Mouse (Mus musculus) MEL (cell line): ENCODE data around the gene Mtg2. TPM values are rescaled to one million over a fixed set of nuclear protein-coding genes. Genes with fewer than 3 reads are reported as not detected.

Experiments used
- DNase-seq: peaks from one replicate; pipeline ENCODE4 v3.0.0; 2011; ENCODE audit warnings: low read depth, low spot score
- H3K27ac ChIP-seq: 2 replicates; pipeline ENCODE4 v1.5.1; 2012; ENCODE audit warnings: low read depth, mild to moderate bottlenecking, control low read depth, low read length, moderate library complexity; ENCODE audit not compliant: control insufficient read depth
- H3K27me3 ChIP-seq, 2 experiments: fragments of 150-350 bp in 1 of 2; sonication (generic) in 1 of 2; 2 replicates each; pipeline ENCODE4 v1.6.1; 2012; ENCODE audit warnings: low read length in 2 of 2, mild to moderate bottlenecking in 2 of 2, improper control_type of control experiment in 1 of 2, moderate library complexity in 1 of 2; ENCODE audit not compliant: insufficient read depth in 2 of 2, control insufficient read depth in 1 of 2
- H3K36me3 ChIP-seq, 2 experiments: 2 replicates each; pipeline ENCODE4 v1.6.1; 2012 to 2014; ENCODE audit warnings: low read length in 2 of 2, improper control_type of control experiment in 1 of 2, inconsistent platforms in 1 of 2, mild to moderate bottlenecking in 1 of 2; ENCODE audit not compliant: insufficient read depth in 2 of 2, control insufficient read depth in 1 of 2
- H3K4me1 ChIP-seq, 2 experiments: fragments of 150-350 bp in 1 of 2; sonication (generic) in 1 of 2; 2 replicates each; pipeline ENCODE4 v1.6.1; 2012; ENCODE audit warnings: low read length in 2 of 2, improper control_type of control experiment in 1 of 2, mild to moderate bottlenecking in 1 of 2; ENCODE audit not compliant: insufficient read depth in 2 of 2, control insufficient read depth in 1 of 2
- H3K4me3 ChIP-seq, 2 experiments: fragments of 150-350 bp in 1 of 2; sonication (generic) in 1 of 2; 2 replicates each; pipeline ENCODE4 v1.5.1; 2012; ENCODE audit warnings: low read depth in 2 of 2, low read length in 2 of 2, mild to moderate bottlenecking in 2 of 2, moderate library complexity in 2 of 2, control low read depth in 1 of 2, improper control_type of control experiment in 1 of 2; ENCODE audit not compliant: control insufficient read depth in 1 of 2, insufficient read depth in 1 of 2
- H3K79me2 ChIP-seq: 2 replicates; pipeline ENCODE4 v1.6.1; 2012; ENCODE audit warnings: mild to moderate bottlenecking, low read length, moderate library complexity; ENCODE audit not compliant: control insufficient read depth, poor library complexity, insufficient read depth
- H3K9ac ChIP-seq: 2 replicates; pipeline ENCODE4 v1.6.1; 2012; ENCODE audit warnings: low read depth, mild to moderate bottlenecking, control low read depth, low read length, moderate library complexity; ENCODE audit not compliant: control insufficient read depth, poor library complexity, severe bottlenecking
- H3K9me3 ChIP-seq: fragments of 150-350 bp; sonication (generic); replicated peaks from 2 replicates; pipeline ENCODE4 v1.6.1; 2012; ENCODE audit warnings: mild to moderate bottlenecking, low read length, improper control_type of control experiment, moderate library complexity; ENCODE audit not compliant: insufficient read depth
- CHD2 ChIP-seq: IDR thresholded peaks from 2 replicates; pipeline ENCODE4 v1.6.1; 2011; ENCODE audit warnings: low read length, improper control_type of control experiment
- CTCF ChIP-seq, 3 experiments: IDR thresholded peaks in 2 of 3; conservative IDR thresholded peaks in 1 of 3; 2 replicates each; pipeline ENCODE4 v1.5.1; 2011 to 2012; ENCODE audit warnings: low read length in 3 of 3, low read depth in 2 of 3, mild to moderate bottlenecking in 2 of 3, improper control_type of control experiment in 1 of 3, inconsistent platforms in 1 of 3, mixed read lengths in 1 of 3, moderate library complexity in 1 of 3; ENCODE audit not compliant: control insufficient read depth in 1 of 3, insufficient read depth in 1 of 3, poor library complexity in 1 of 3, severe bottlenecking in 1 of 3
- E2F4 ChIP-seq: IDR thresholded peaks from 2 replicates; pipeline ENCODE4 v1.6.1; 2011; ENCODE audit warnings: low read depth, low read length, improper control_type of control experiment, borderline replicate concordance
- ELF1 ChIP-seq: IDR thresholded peaks from 2 replicates; pipeline ENCODE4 v1.6.1; 2014; ENCODE audit warnings: low read depth, mild to moderate bottlenecking, inconsistent platforms, low read length, improper control_type of control experiment, moderate library complexity
- EP300 ChIP-seq, 2 experiments: IDR thresholded peaks; 2 replicates each; pipeline ENCODE4 v1.6.1; 2011; ENCODE audit warnings: improper control_type of control experiment in 2 of 2, low read length in 2 of 2, low read depth in 1 of 2, mild to moderate bottlenecking in 1 of 2
- GABPA ChIP-seq: IDR thresholded peaks from 2 replicates; pipeline ENCODE4 v1.6.1; 2012; ENCODE audit warnings: low read depth, mild to moderate bottlenecking, inconsistent platforms, low read length, improper control_type of control experiment, moderate library complexity
- GATA1 ChIP-seq: IDR thresholded peaks from 2 replicates; pipeline ENCODE4 v1.6.1; 2011; ENCODE audit warnings: low read depth, low read length, improper control_type of control experiment
- HCFC1 ChIP-seq: IDR thresholded peaks from 2 replicates; pipeline ENCODE4 v1.6.1; 2012; ENCODE audit warnings: low read depth, mild to moderate bottlenecking, inconsistent platforms, low read length, improper control_type of control experiment, moderate library complexity
- KAT2A ChIP-seq: conservative IDR thresholded peaks from 2 replicates; pipeline ENCODE4 v1.6.1; 2012; ENCODE audit warnings: low read depth, low read length, improper control_type of control experiment, inconsistent platforms
- MAFK ChIP-seq: IDR thresholded peaks from 2 replicates; pipeline ENCODE4 v1.6.1; 2011; ENCODE audit warnings: low read depth, mild to moderate bottlenecking, low read length, improper control_type of control experiment, borderline replicate concordance
- MAX ChIP-seq: IDR thresholded peaks from 2 replicates; pipeline ENCODE4 v1.6.1; 2011; ENCODE audit warnings: low read length, improper control_type of control experiment
- MAZ ChIP-seq: IDR thresholded peaks from 2 replicates; pipeline ENCODE4 v1.6.1; 2012; ENCODE audit warnings: low read depth, mild to moderate bottlenecking, inconsistent platforms, low read length, improper control_type of control experiment
- MEF2A ChIP-seq: IDR thresholded peaks from 2 replicates; pipeline ENCODE4 v1.6.1; 2014; ENCODE audit warnings: low read depth, mild to moderate bottlenecking, inconsistent platforms, low read length, improper control_type of control experiment; ENCODE audit not compliant: poor library complexity, insufficient replicate concordance, severe bottlenecking; ENCODE audit errors: extremely low read depth
- MXI1 ChIP-seq: IDR thresholded peaks from 2 replicates; pipeline ENCODE4 v1.6.1; 2011; ENCODE audit warnings: mild to moderate bottlenecking, low read depth, low read length, improper control_type of control experiment
- NELFE ChIP-seq: IDR thresholded peaks from 2 replicates; pipeline ENCODE4 v1.6.1; 2011; ENCODE audit warnings: low read depth, low read length, improper control_type of control experiment
- NRF1 ChIP-seq: IDR thresholded peaks from 2 replicates; pipeline ENCODE4 v1.6.1; 2014; ENCODE audit warnings: low read depth, mild to moderate bottlenecking, inconsistent platforms, low read length, improper control_type of control experiment, moderate library complexity; ENCODE audit not compliant: poor library complexity, insufficient read depth, severe bottlenecking
- POLR2A ChIP-seq, 2 experiments: IDR thresholded peaks; 2 replicates each; pipeline ENCODE4 v1.6.1; 2011 to 2012; ENCODE audit warnings: low read length in 2 of 2, mild to moderate bottlenecking in 2 of 2, control low read depth in 1 of 2, improper control_type of control experiment in 1 of 2, low read depth in 1 of 2, moderate library complexity in 1 of 2; ENCODE audit not compliant: control insufficient read depth in 1 of 2, insufficient read depth in 1 of 2, poor library complexity in 1 of 2
- POLR2AphosphoS2 ChIP-seq: IDR thresholded peaks from 2 replicates; pipeline ENCODE4 v1.6.1; 2011; ENCODE audit warnings: low read length, improper control_type of control experiment
- POLR2AphosphoS5 ChIP-seq: IDR thresholded peaks from 2 replicates; pipeline ENCODE4 v1.6.1; 2012; ENCODE audit warnings: low read depth, borderline replicate concordance, mild to moderate bottlenecking, inconsistent platforms, low read length, moderate library complexity, mixed read lengths
- RCOR1 ChIP-seq: IDR thresholded peaks from 2 replicates; pipeline ENCODE4 v1.6.1; 2012; ENCODE audit warnings: low read depth, mild to moderate bottlenecking, inconsistent platforms, low read length, improper control_type of control experiment
- SIN3A ChIP-seq: IDR thresholded peaks from 2 replicates; pipeline ENCODE4 v1.6.1; 2012; ENCODE audit warnings: low read length, improper control_type of control experiment, inconsistent platforms
- TAL1 ChIP-seq: IDR thresholded peaks from 2 replicates; pipeline ENCODE4 v1.6.1; 2012; ENCODE audit warnings: mild to moderate bottlenecking, inconsistent platforms, low read length, moderate library complexity, mixed read lengths
- TBP ChIP-seq: IDR thresholded peaks from 2 replicates; pipeline ENCODE4 v1.8.0; 2011; ENCODE audit warnings: low read depth, low read length, improper control_type of control experiment
- TCF12 ChIP-seq: IDR thresholded peaks from 2 replicates; pipeline ENCODE4 v1.6.1; 2014; ENCODE audit warnings: low read depth, mild to moderate bottlenecking, inconsistent platforms, low read length, improper control_type of control experiment, moderate library complexity
- UBTF ChIP-seq: IDR thresholded peaks from 2 replicates; pipeline ENCODE4 v1.6.1; 2012; ENCODE audit warnings: low read depth, mild to moderate bottlenecking, inconsistent platforms, low read length, improper control_type of control experiment, moderate library complexity, borderline replicate concordance; ENCODE audit not compliant: insufficient read depth
- USF1 ChIP-seq: IDR thresholded peaks from 2 replicates; pipeline ENCODE4 v1.6.1; 2014; ENCODE audit warnings: low read depth, mild to moderate bottlenecking, inconsistent platforms, low read length, improper control_type of control experiment, moderate library complexity
- USF2 ChIP-seq, 2 experiments: IDR thresholded peaks; 2 replicates each; pipeline ENCODE4 v1.6.1; 2011 to 2012; ENCODE audit warnings: improper control_type of control experiment in 2 of 2, low read length in 2 of 2, borderline replicate concordance in 1 of 2, inconsistent platforms in 1 of 2, low read depth in 1 of 2, mild to moderate bottlenecking in 1 of 2; ENCODE audit not compliant: insufficient read depth in 1 of 2
- ZC3H11A ChIP-seq: IDR thresholded peaks from 2 replicates; pipeline ENCODE4 v1.6.1; 2012; ENCODE audit warnings: low read depth, mild to moderate bottlenecking, inconsistent platforms, low read length, improper control_type of control experiment
- ZMIZ1 ChIP-seq: IDR thresholded peaks from 2 replicates; pipeline ENCODE4 v1.6.1; 2012; ENCODE audit warnings: low read depth, mild to moderate bottlenecking, inconsistent platforms, low read length, improper control_type of control experiment, moderate library complexity
- ZNF384 ChIP-seq: IDR thresholded peaks from 2 replicates; pipeline ENCODE4 v1.6.1; 2012; ENCODE audit warnings: low read depth, mild to moderate bottlenecking, inconsistent platforms, low read length, improper control_type of control experiment
- polyA plus RNA-seq, 2 experiments: library from polyadenylated mRNA; stranded (reverse) in 1 of 2; unstranded in 1 of 2; fragments of >175 nt in 1 of 2; fragments of >200 nt in 1 of 2; gene quantifications; 2 replicates each; pipeline versions ENCODE4 v1.2.1 to v1.2.4; 2012; ENCODE audit warnings: low replicate concordance in 2 of 2, low read depth in 1 of 2; ENCODE audit not compliant: insufficient read length in 2 of 2, insufficient read depth in 1 of 2, missing spikeins in 1 of 2
- total RNA-seq: library from RNA; depleted of rRNA; stranded (reverse); fragments of 300-350 nt; gene quantifications from 2 replicates; pipeline ENCODE4 v1.2.3, GENCODE M21; 2012

The Mtg2 gene
- total and polyA plus RNA-seq, 3 experiments: 30.9 to 35.2 TPM; not detected in 1

- Histone ChIP-seq H3K9ac (no peak overlapping the region), H3K36me3 (peaks cover 0 to 30% of the 10 kb centered on the region in 2 experiments; a peak in 2 of 4 replicates), H3K79me2 (peaks cover 10% of the 10 kb centered on the region), H3K27me3 (0 out of 4 replicates have a peak, but pooled peaks cover 0 to 3% of the 10 kb centered on the region in 2 experiments), H3K9me3 (no peaks in the 10 kb centered on the region), H3K4me3 (no peak overlapping the region), H3K4me1 (peaks cover 22 to 41% of the 10 kb centered on the region in 2 experiments), H3K27ac (no peak overlapping the region)
- TF ChIP-seq MEF2A (no peak), MAX (no peak), NRF1 (no peak), NELFE (no peak)
- no peak for DNase-seq
Measured at GRCm38 (mm10) chr2:180115279-180115678, 44.9 kb downstream of the Mtg2 start.

- Histone ChIP-seq H3K4me1 (peaks cover 27 to 44% of the 10 kb centered on the region in 2 experiments), H3K27me3 (no peaks in the 10 kb centered on the region), H3K9ac (peak overlapping the region; percentile 3; the same call in 1 of the 2 replicates), H3K9me3 (no peaks in the 10 kb centered on the region), H3K79me2 (peaks cover 13% of the 10 kb centered on the region), H3K4me3 (peak overlapping the region in 1 of 2 experiments; percentile 11; a peak in 1 of 4 replicates), H3K36me3 (peaks cover 2 to 34% of the 10 kb centered on the region in 2 experiments; a peak in 3 of 4 replicates), H3K27ac (no peak overlapping the region)
- DNase-seq: no peak
- TF ChIP-seq ELF1: 0 out of 2 replicates have a peak, but pooled peaks have one; percentile 7
- peak in 1 of 2 experiments; percentile 45; a peak in 1 of 4 replicates for TF ChIP-seq EP300 (IDR thresholded peaks at IDR 0.05; ENCODE audit: low read depth in 1 of 2, low read length in 2 of 2)
- TF ChIP-seq TAL1: no peak
- no peak for TF ChIP-seq TBP
- no peak for TF ChIP-seq MEF2A
- TF ChIP-seq TCF12: peak; percentile 66
- TF ChIP-seq MAX: no peak
- no peak for TF ChIP-seq GABPA
- no peak for TF ChIP-seq UBTF
- TF ChIP-seq KAT2A: no peak
- TF ChIP-seq CHD2: no peak
- TF ChIP-seq NRF1: no peak
- TF ChIP-seq USF2 (IDR thresholded peaks at IDR 0.05; ENCODE audit: borderline replicate concordance in 1 of 2, insufficient read depth in 1 of 2, low read depth in 1 of 2, low read length in 2 of 2): no peak
- TF ChIP-seq USF1: peak; percentile 4; the same call in 1 of the 2 replicates
- TF ChIP-seq SIN3A: peak; percentile 64
- TF ChIP-seq POLR2AphosphoS2: no peak
- TF ChIP-seq GATA1: no peak
- no peak for TF ChIP-seq ZMIZ1
- no peak for TF ChIP-seq MAZ
- TF ChIP-seq E2F4: no peak
- TF ChIP-seq ZNF384: no peak
- no peak for TF ChIP-seq RCOR1
- TF ChIP-seq HCFC1: no peak
- no peak for TF ChIP-seq MAFK
- 0 out of 2 replicates have a peak, but pooled peaks have one; percentile 21 for TF ChIP-seq NELFE
- TF ChIP-seq CTCF (IDR thresholded peaks at IDR 0.05 in 2 of 3, conservative IDR thresholded peaks at IDR 0.05 in 1 of 3; ENCODE audit: control insufficient read depth in 1 of 3, insufficient read depth in 1 of 3, low read depth in 2 of 3, low read length in 3 of 3, poor library complexity in 1 of 3, severe bottlenecking in 1 of 3): no peak
- no peak for TF ChIP-seq POLR2AphosphoS5
- no peak for TF ChIP-seq POLR2A (IDR thresholded peaks at IDR 0.05; ENCODE audit: control insufficient read depth in 1 of 2, insufficient read depth in 1 of 2, low read depth in 1 of 2, low read length in 2 of 2, poor library complexity in 1 of 2)
- 0 out of 2 replicates have a peak, but pooled peaks have one; percentile 18 for TF ChIP-seq MXI1
- no peak for TF ChIP-seq ZC3H11A
Measured at GRCm38 (mm10) chr2:180116081-180116493, 45.7 kb downstream of the Mtg2 start.
